In the genomic region with DNA sequence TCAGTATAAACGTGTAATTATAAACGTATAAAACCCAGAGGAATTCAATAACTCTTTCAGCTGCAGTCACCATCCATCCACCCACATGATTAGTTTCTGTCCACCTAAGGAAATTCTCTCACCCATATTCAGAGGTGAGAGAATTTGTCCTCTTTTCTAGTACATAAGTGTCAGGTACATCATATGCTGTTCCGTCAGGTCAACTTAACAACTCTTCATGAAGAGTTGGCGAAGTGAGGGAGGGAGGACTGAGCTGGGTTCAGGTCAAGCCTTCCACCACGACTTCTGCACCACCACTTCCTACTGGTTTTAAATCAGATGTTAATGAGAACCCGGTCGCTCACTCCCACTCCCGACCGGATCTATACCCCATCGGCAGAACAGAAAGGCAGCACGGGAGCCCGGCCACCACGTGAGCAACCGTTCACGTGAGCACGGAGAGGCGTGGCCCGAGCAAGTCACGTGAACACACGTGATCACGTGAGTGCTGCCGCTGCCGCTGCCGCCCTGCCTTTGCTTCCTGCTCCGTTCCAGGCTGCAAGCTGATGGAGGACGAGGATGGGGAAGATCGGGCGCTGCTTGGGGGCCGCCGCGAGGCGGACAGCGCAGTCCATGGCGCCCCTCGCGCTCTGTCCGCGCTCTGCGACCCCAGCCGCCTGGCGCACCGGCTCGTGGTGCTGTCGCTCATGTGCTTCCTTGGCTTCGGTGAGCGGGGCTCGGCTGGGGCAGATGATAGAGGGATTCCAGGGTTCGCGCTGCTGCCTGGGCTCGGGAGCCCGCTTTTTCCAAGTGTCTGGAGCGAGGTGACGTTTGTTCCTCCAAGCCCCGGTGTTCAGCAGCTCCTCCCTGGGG, we compare ENCODE assay signal across 8 mouse cellular contexts. TPM values are rescaled to one million over a fixed set of nuclear protein-coding genes. Genes with fewer than 3 reads are reported as not detected.
A peak's percentile ranks its signal among the peaks of the same experiment; 100 is the strongest.
DNase-seq lines count a peak whose midpoint lies in the region; ATAC-seq lines count a peak whose summit lies in the region.

A gene (plus strand): TSS at position 469 of the 852 bp plus-strand sequence.

- peak within 1 kb of the TSS; percentile 87 for H3K4me2 ChIP-seq in heart, embryonic 13.5 days
- peak within 1 kb of the TSS; percentile 95 for H3K4me2 ChIP-seq in liver, embryonic 13.5 days
- H3K4me2 ChIP-seq in stomach, embryonic 16.5 days (ENCODE audit: low read depth, low read length) = peak within 1 kb of the TSS; percentile 72

- peaks cover 4% of the 10 kb centered on the region; the same call in 1 of the 2 replicates for H3K4me1 ChIP-seq in brown adipose tissue, adult 24 weeks (ENCODE audit: control insufficient read depth, insufficient read depth, insufficient read length, low read length)
- peaks cover 13% of the 10 kb centered on the region for H3K4me1 ChIP-seq in heart, embryonic 13.5 days
- H3K4me1 ChIP-seq in liver, embryonic 13.5 days (replicated peaks) = peaks cover 24% of the 10 kb centered on the region
- 0 out of 2 replicates have a peak, but pooled peaks cover 8% of the 10 kb centered on the region for H3K4me1 ChIP-seq in stomach, embryonic 16.5 days (ENCODE audit: control insufficient read depth, insufficient read depth, low read length)

- H3K36me3 ChIP-seq in heart, embryonic 13.5 days = peaks cover 32% of the 10 kb centered on the region
- H3K36me3 ChIP-seq in liver, embryonic 13.5 days = peaks cover 5% of the 10 kb centered on the region; the same call in 1 of the 2 replicates
- no peaks in the 10 kb centered on the region for H3K36me3 ChIP-seq in stomach, embryonic 16.5 days (ENCODE audit: control insufficient read depth, insufficient read depth, low read length)

- H3K9me3 ChIP-seq in heart, embryonic 13.5 days = no peaks in the 10 kb centered on the region
- no peaks in the 10 kb centered on the region for H3K9me3 ChIP-seq in liver, embryonic 13.5 days (replicated peaks)
- no peaks in the 10 kb centered on the region for H3K9me3 ChIP-seq in stomach, embryonic 16.5 days (replicated peaks; ENCODE audit: control insufficient read depth, low read length)

- H3K27me3 ChIP-seq in heart, embryonic 13.5 days (replicated peaks) = peaks cover 25% of the 10 kb centered on the region
- H3K27me3 ChIP-seq in liver, embryonic 13.5 days = no peaks in the 10 kb centered on the region
- no peaks in the 10 kb centered on the region for H3K27me3 ChIP-seq in stomach, embryonic 16.5 days (ENCODE audit: control insufficient read depth, insufficient read depth, low read length)

- peak within 1 kb of the TSS; percentile 81 for H3K9ac ChIP-seq in heart, embryonic 13.5 days
- peak within 1 kb of the TSS; percentile 82 for H3K9ac ChIP-seq in liver, embryonic 13.5 days
- peak within 1 kb of the TSS; percentile 77 for H3K9ac ChIP-seq in stomach, embryonic 16.5 days (ENCODE audit: low read length)

- H3K27ac ChIP-seq in brown adipose tissue, adult 24 weeks (replicated peaks; ENCODE audit: low read depth, low read length) = peak within 1 kb of the TSS; percentile 6; the same call in 1 of the 2 replicates
- H3K27ac ChIP-seq in heart, embryonic 13.5 days (replicated peaks) = peak within 1 kb of the TSS; percentile 61
- H3K27ac ChIP-seq in liver, embryonic 13.5 days = peak within 1 kb of the TSS; percentile 59; the same call in 1 of the 2 replicates
- peak within 1 kb of the TSS; percentile 5 for H3K27ac ChIP-seq in stomach, embryonic 16.5 days (ENCODE audit: low read length)

- DNase-seq in CD4-positive, CD25-positive, alpha-beta regulatory T cell, adult 2 months (ENCODE audit: low read depth, low spot score) = peak; percentile 96
- DNase-seq in fat pad, adult 2 months (ENCODE audit: extremely low read depth, low read depth, low spot score) = peak; percentile 23
- peak; percentile 94 for DNase-seq in kidney, postnatal 10 days
- DNase-seq in liver, embryonic 13.5 days = peak; percentile 88
- DNase-seq in neural tube, embryonic 10.5 days (ENCODE audit: extremely low spot score, low spot score) = peak; percentile 99

- H3K4me3 ChIP-seq in brown adipose tissue, adult 24 weeks (ENCODE audit: insufficient read depth, low read depth, low read length) = peak within 1 kb of the TSS; percentile 91
- H3K4me3 ChIP-seq in heart, embryonic 13.5 days = peak within 1 kb of the TSS; percentile 71
- peak within 1 kb of the TSS; percentile 87 for H3K4me3 ChIP-seq in liver, embryonic 13.5 days (replicated peaks)
- peak within 1 kb of the TSS; percentile 73 for H3K4me3 ChIP-seq in stomach, embryonic 16.5 days (replicated peaks; ENCODE audit: low read length)

- ATAC-seq in heart, embryonic 13.5 days (ENCODE audit: extremely low read depth, insufficient number of reproducible peaks, low FRiP score, low TSS enrichment) = peak; percentile 77
- peak; percentile 86 for ATAC-seq in liver, embryonic 13.5 days (ENCODE audit: low read depth)
- ATAC-seq in stomach, embryonic 16.5 days (ENCODE audit: insufficient read depth, low FRiP score) = peak; percentile 92

- 5% methylated on average over 54 of the region's 54 CpGs for WGBS in heart, embryonic 13.5 days
- WGBS in liver, embryonic 13.5 days (ENCODE audit: insufficient replicate concordance) = 4% methylated on average over 54 of the region's 54 CpGs
- WGBS in stomach, embryonic 16.5 days = 4% methylated on average over 54 of the region's 54 CpGs

RNA-seq across cellular contexts. Expression of the gene that starts here (rescaled TPM):
- polyA plus RNA-seq in brown adipose tissue, adult 24 weeks (2012; ENCODE audit: insufficient read depth, insufficient read length, missing spikeins) = 17.1 and 20.7 TPM in 2 replicates
- polyA plus RNA-seq in heart, embryonic 13.5 days (2015; fragmentation: Nextera tagmentation; extraction: Ambion mirVana) = 39.5 and 40.3 TPM in 2 replicates
- 26.4 and 32.7 TPM in 2 replicates for polyA plus RNA-seq in liver, embryonic 13.5 days (2015; fragmentation: Nextera tagmentation; extraction: Ambion mirVana)
- 47.5 and 48.9 TPM in 2 replicates for polyA plus RNA-seq in stomach, embryonic 16.5 days (2015; fragmentation: Nextera tagmentation; extraction: Ambion mirVana)

Comparison
In these comparisons a context has a peak if more than half of its experiments do, and no peak if none do; other contexts are left out.
1. Peak in every context shown above with its lines: DNase-seq, ATAC-seq, H3K4me3 ChIP-seq and H3K27ac ChIP-seq.
2. DNase-seq: peak in every context shown above with its lines; median percentile 99 in neural tube, embryonic 10.5 days; 96 in CD4-positive, CD25-positive, alpha-beta regulatory T cell, adult 2 months; 94 in kidney, postnatal 10 days; 88 in liver, embryonic 13.5 days; 23 in fat pad, adult 2 months.
3. H3K27ac ChIP-seq: peak in every context shown above with its lines; median percentile 61 in heart, embryonic 13.5 days; 59 in liver, embryonic 13.5 days; 6 in brown adipose tissue, adult 24 weeks; 5 in stomach, embryonic 16.5 days.